Mouse (Mus musculus): ENCODE data around the gene Smim7. TPM values are rescaled to one million over a fixed set of nuclear protein-coding genes. Genes with fewer than 3 reads are reported as not detected.

The Smim7 gene
- polyA plus RNA-seq, 2 experiments, result 16.3 to 32.2 TPM

- Histone ChIP-seq H3K27me3 (ENCODE audit: control insufficient read depth, insufficient read depth, low read length) (no peaks in the 10 kb centered on the region), H3K4me3 (ENCODE audit: insufficient read depth in 1 of 2, low read depth in 2 of 2, low read length in 2 of 2) (peak within 1 kb of the TSS; percentile 93 to 96), H3K9me3 (ENCODE audit: control insufficient read depth, low read length) (no peaks in the 10 kb centered on the region), H3K4me1 (replicated peaks; ENCODE audit: control insufficient read depth in 2 of 2, insufficient read depth in 2 of 2, low read length in 1 of 2) (peaks cover 13 to 14% of the 10 kb centered on the region in 2 experiments), H3K36me3 (replicated peaks; ENCODE audit: control insufficient read depth, insufficient read depth, low read depth) (peaks cover 5% of the 10 kb centered on the region), H3K27ac (peak within 1 kb of the TSS; percentile 70), H3K4me2 (ENCODE audit: low read depth) (peak within 1 kb of the TSS; percentile 97), H3K9ac (replicated peaks) (peak within 1 kb of the TSS; percentile 99)
- TF ChIP-seq EP300 (IDR thresholded peaks at IDR 0.05; ENCODE audit: low read depth), result 0 out of 2 replicates have a peak, but pooled peaks have one; percentile 35
- TF ChIP-seq CTCF (IDR thresholded peaks at IDR 0.05; ENCODE audit: low read depth), result no peak
- DNase-seq (ENCODE audit: low read depth in 3 of 3, low spot score in 3 of 3) (peak; percentile 97), ATAC-seq (ENCODE audit: insufficient read depth) (peak; percentile 94)
- WGBS (ENCODE audit: insufficient replicate concordance), result under 1% methylated on average over 79 of the region's 92 CpGs
These were observed 22.9 kb downstream of the Smim7 start, which contains the start of gene Med26 for GRCm38 (mm10) chr8:72547802-72548643. Gene Med26 (minus strand): TSS chr8:72548270.

GRCm38 (mm10) chr8:72547122-72547801 lies 23.6 kb downstream of the Smim7 start:
- Histone ChIP-seq H3K4me2 (ENCODE audit: low read depth) (peak overlapping the region; percentile 97), H3K36me3 (replicated peaks; ENCODE audit: control insufficient read depth, insufficient read depth, low read depth) (peaks cover 5% of the 10 kb centered on the region), H3K4me1 (replicated peaks; ENCODE audit: control insufficient read depth in 2 of 2, insufficient read depth in 2 of 2, low read length in 1 of 2) (peaks cover 13 to 14% of the 10 kb centered on the region in 2 experiments), H3K27me3 (ENCODE audit: control insufficient read depth, insufficient read depth, low read length) (no peaks in the 10 kb centered on the region), H3K9ac (replicated peaks) (peak overlapping the region; percentile 99), H3K9me3 (ENCODE audit: control insufficient read depth, low read length) (no peaks in the 10 kb centered on the region), H3K27ac (peak overlapping the region; percentile 59), H3K4me3 (ENCODE audit: insufficient read depth in 1 of 2, low read depth in 2 of 2, low read length in 2 of 2) (peak overlapping the region; percentile 93 to 96)
- WGBS (ENCODE audit: insufficient replicate concordance), result 1% methylated on average over 27 of the region's 27 CpGs
- no peak for TF ChIP-seq EP300 (IDR thresholded peaks at IDR 0.05; ENCODE audit: low read depth)
- ATAC-seq (ENCODE audit: insufficient read depth) (0 out of 2 replicates have a peak, but pooled peaks have one; percentile 1), DNase-seq (ENCODE audit: low read depth in 3 of 3, low spot score in 3 of 3) (no peak)

GRCm38 (mm10) chr8:72539234-72539633 lies 31.7 kb downstream of the Smim7 start:
- Histone ChIP-seq H3K36me3 (replicated peaks; ENCODE audit: control insufficient read depth, insufficient read depth, low read depth) (peaks cover 1% of the 10 kb centered on the region), H3K9me3 (ENCODE audit: control insufficient read depth, low read length) (no peaks in the 10 kb centered on the region), H3K9ac (replicated peaks) (no peak overlapping the region), H3K27ac (no peak overlapping the region), H3K4me2 (ENCODE audit: low read depth) (no peak overlapping the region), H3K27me3 (ENCODE audit: control insufficient read depth, insufficient read depth, low read length) (no peaks in the 10 kb centered on the region), H3K4me3 (ENCODE audit: insufficient read depth in 1 of 2, low read depth in 2 of 2, low read length in 2 of 2) (no peak overlapping the region), H3K4me1 (replicated peaks; ENCODE audit: control insufficient read depth in 2 of 2, insufficient read depth in 2 of 2, low read length in 1 of 2) (no peaks in the 10 kb centered on the region)
- DNase-seq (ENCODE audit: low read depth in 3 of 3, low spot score in 3 of 3), result no peak
- TF ChIP-seq EP300 (IDR thresholded peaks at IDR 0.05; ENCODE audit: low read depth) (no peak), CTCF (IDR thresholded peaks at IDR 0.05; ENCODE audit: low read depth) (peak; percentile 61)
- ATAC-seq (ENCODE audit: insufficient read depth), result no peak

GRCm38 (mm10) chr8:72534888-72535287 lies 36.0 kb downstream of the Smim7 start:
- Histone ChIP-seq H3K36me3 (replicated peaks; ENCODE audit: control insufficient read depth, insufficient read depth, low read depth) (no peaks in the 10 kb centered on the region), H3K27ac (no peak overlapping the region), H3K4me1 (replicated peaks; ENCODE audit: control insufficient read depth in 2 of 2, insufficient read depth in 2 of 2, low read length in 1 of 2) (no peaks in the 10 kb centered on the region), H3K9me3 (ENCODE audit: control insufficient read depth, low read length) (no peaks in the 10 kb centered on the region), H3K9ac (replicated peaks) (no peak overlapping the region; the same call in 1 of the 2 replicates), H3K4me3 (ENCODE audit: insufficient read depth in 1 of 2, low read depth in 2 of 2, low read length in 2 of 2) (no peak overlapping the region), H3K27me3 (ENCODE audit: control insufficient read depth, insufficient read depth, low read length) (no peaks in the 10 kb centered on the region), H3K4me2 (ENCODE audit: low read depth) (no peak overlapping the region)
- DNase-seq (ENCODE audit: low read depth in 3 of 3, low spot score in 3 of 3), result no peak
- no peak for ATAC-seq (ENCODE audit: insufficient read depth)
- no peak for TF ChIP-seq EP300 (IDR thresholded peaks at IDR 0.05; ENCODE audit: low read depth)
- TF ChIP-seq CTCF (IDR thresholded peaks at IDR 0.05; ENCODE audit: low read depth), result no peak
- 73% methylated on average over 3 of the region's 3 CpGs for WGBS (ENCODE audit: insufficient replicate concordance)

GRCm38 (mm10) chr8:72532103-72532502 lies 38.8 kb downstream of the Smim7 start:
- Histone ChIP-seq H3K9me3 (ENCODE audit: control insufficient read depth, low read length) (no peaks in the 10 kb centered on the region), H3K27ac (no peak overlapping the region), H3K9ac (replicated peaks) (no peak overlapping the region), H3K4me1 (replicated peaks; ENCODE audit: control insufficient read depth in 2 of 2, insufficient read depth in 2 of 2, low read length in 1 of 2) (no peaks in the 10 kb centered on the region), H3K36me3 (replicated peaks; ENCODE audit: control insufficient read depth, insufficient read depth, low read depth) (no peaks in the 10 kb centered on the region), H3K4me3 (ENCODE audit: insufficient read depth in 1 of 2, low read depth in 2 of 2, low read length in 2 of 2) (no peak overlapping the region), H3K27me3 (ENCODE audit: control insufficient read depth, insufficient read depth, low read length) (no peaks in the 10 kb centered on the region), H3K4me2 (ENCODE audit: low read depth) (no peak overlapping the region)
- TF ChIP-seq EP300 (IDR thresholded peaks at IDR 0.05; ENCODE audit: low read depth), result no peak
- WGBS (ENCODE audit: insufficient replicate concordance), result 63% methylated on average over 1 of the region's 1 CpGs
- ATAC-seq (ENCODE audit: insufficient read depth), result no peak
- DNase-seq (ENCODE audit: low read depth in 3 of 3, low spot score in 3 of 3), result no peak
